Mouse (Mus musculus): ENCODE measurements around the gene Wdr24. TPM values are rescaled to one million over a fixed set of nuclear protein-coding genes. Genes with fewer than 3 reads are reported as not detected.

Wdr24 gene
- polyA plus RNA-seq, 1 experiment: 18.0 TPM

DNA sequence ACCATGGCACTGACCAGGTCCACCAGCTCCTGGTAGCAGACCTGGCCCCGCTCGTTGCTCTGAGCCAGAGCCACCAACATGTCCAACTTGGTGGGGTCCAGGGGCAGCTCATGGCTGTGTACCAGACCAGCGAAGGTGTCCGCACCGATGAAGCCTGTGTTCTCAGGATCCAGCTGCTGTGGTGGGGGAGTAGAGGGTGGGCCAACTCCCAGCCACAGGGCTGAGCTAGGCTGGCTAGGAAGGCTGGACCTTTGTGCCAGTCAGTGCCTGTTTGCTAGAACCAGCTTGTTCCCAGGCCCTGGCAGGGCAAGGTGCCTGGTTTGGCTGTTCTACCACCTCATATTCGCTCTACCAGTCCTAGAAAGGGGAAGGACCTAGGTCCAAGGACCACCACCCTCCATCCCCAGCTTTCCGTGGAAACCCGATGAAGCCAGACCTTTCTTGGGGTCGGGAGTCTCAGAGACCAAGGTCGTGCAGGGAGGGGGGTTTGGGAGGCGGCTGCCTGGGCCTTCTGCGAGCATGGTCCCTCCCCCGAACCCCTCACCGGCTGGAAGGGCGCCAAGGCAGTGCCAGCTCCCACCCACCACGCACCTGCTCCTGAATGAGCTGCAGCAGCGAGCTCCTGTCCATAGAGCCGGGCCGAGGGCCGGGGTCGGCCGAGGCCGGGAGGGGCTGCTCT is 13.1 kb downstream of the Wdr24 start:
- H3K4me3 ChIP-seq: no peak overlapping the region
- H3K4me2 ChIP-seq (ENCODE audit: low read depth): no peak overlapping the region
- peaks cover 13% of the 10 kb centered on the region for H3K36me3 ChIP-seq (ENCODE audit: control insufficient read depth, insufficient read depth)
- TF ChIP-seq CEBPB (IDR thresholded peaks at IDR 0.05; ENCODE audit: insufficient read depth, poor library complexity, severe bottlenecking) (no peak), MYOD1 (IDR thresholded peaks at IDR 0.05; ENCODE audit: control insufficient read depth in 1 of 3, insufficient read length in 2 of 3, low read depth in 2 of 3) (peak in 1 of 3 experiments; percentile 8), POLR2A (IDR thresholded peaks at IDR 0.05; ENCODE audit: insufficient read length, low read depth) (peak; percentile 6)
- H3K79me2 ChIP-seq (ENCODE audit: control insufficient read depth, insufficient read depth): peaks cover 22% of the 10 kb centered on the region
- H3K27me3 ChIP-seq (ENCODE audit: control insufficient read depth, insufficient read depth, insufficient read length): no peaks in the 10 kb centered on the region
- H3ac ChIP-seq (ENCODE audit: control insufficient read depth, insufficient read length): no peak overlapping the region

DNA sequence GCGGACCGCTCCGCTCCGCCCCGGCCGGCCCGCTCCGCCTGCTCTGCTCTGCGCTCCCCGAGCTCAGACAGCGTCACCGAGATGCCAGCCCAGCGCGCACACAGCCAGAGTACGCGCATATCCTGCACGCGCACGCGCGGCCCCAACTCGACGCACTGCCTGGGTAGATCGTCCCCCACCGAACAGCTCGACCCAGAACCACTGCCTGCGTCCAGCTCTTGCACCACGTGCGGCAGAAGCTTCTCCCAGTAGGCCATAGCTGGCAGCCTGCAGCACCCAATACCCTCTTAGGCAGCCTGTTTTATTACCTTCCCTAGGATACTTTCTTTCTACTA is 13.6 kb downstream of the Wdr24 start, which contains the start of gene Rhbdl1:
TSS of gene Rhbdl1 (minus strand) at position 220 of the 335 bp plus-strand sequence.
- H3K4me3 ChIP-seq: no peak within 1 kb of the TSS

DNA sequence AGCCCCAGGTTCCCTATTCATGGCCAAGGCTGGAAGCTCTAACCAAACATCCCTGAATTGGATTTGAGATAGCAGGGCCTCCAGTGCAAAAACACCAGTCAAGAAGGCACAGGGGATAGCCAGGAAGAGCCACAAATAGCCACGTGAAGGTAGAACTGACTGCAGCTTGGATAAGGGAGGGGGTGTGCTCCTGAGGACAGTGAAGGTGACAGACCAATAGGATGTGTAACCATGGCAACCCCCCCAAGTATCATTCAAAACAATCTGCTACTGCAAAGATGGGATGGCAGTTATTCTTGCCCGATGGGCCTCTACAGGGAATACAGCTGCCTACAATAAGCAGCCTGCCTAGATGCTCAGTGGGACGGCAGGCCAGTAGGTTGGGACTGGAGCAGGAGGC is 14.1 kb downstream of the Wdr24 start:
- H3K36me3 ChIP-seq (ENCODE audit: control insufficient read depth, insufficient read depth): peaks cover 13% of the 10 kb centered on the region
- H3K79me2 ChIP-seq (ENCODE audit: control insufficient read depth, insufficient read depth): peaks cover 14% of the 10 kb centered on the region
- H3K27me3 ChIP-seq (ENCODE audit: control insufficient read depth, insufficient read depth, insufficient read length): no peaks in the 10 kb centered on the region
- no peak overlapping the region for H3K4me3 ChIP-seq
- H3ac ChIP-seq (ENCODE audit: control insufficient read depth, insufficient read length): no peak overlapping the region
- TF ChIP-seq MAX (IDR thresholded peaks at IDR 0.05; ENCODE audit: low read depth): no peak
- no peak for TF ChIP-seq TCF12 (IDR thresholded peaks at IDR 0.05; ENCODE audit: insufficient read depth, poor library complexity, severe bottlenecking)
- peak; percentile 34 for TF ChIP-seq POLR2AphosphoS2 (IDR thresholded peaks at IDR 0.05; ENCODE audit: insufficient read length, low read depth)
- no peak overlapping the region for H3K4me2 ChIP-seq (ENCODE audit: low read depth)

More for the DNA sequence above, 13.6 kb downstream of the Wdr24 start, which contains the start of gene Rhbdl1:
- Histone ChIP-seq H3ac (ENCODE audit: control insufficient read depth, insufficient read length) (no peak within 1 kb of the TSS), H3K36me3 (ENCODE audit: control insufficient read depth, insufficient read depth) (peaks cover 13% of the 10 kb centered on the region), H3K79me2 (ENCODE audit: control insufficient read depth, insufficient read depth) (peaks cover 17% of the 10 kb centered on the region), H3K4me2 (ENCODE audit: low read depth) (no peak within 1 kb of the TSS), H3K27me3 (ENCODE audit: control insufficient read depth, insufficient read depth, insufficient read length) (no peaks in the 10 kb centered on the region)
- TF ChIP-seq MYOG (IDR thresholded peaks at IDR 0.05; ENCODE audit: control insufficient read depth in 1 of 3, insufficient read depth in 1 of 3, insufficient read length in 2 of 3, low read depth in 2 of 3): no peak
- peak; percentile 88 for TF ChIP-seq POLR2AphosphoS2 (IDR thresholded peaks at IDR 0.05; ENCODE audit: insufficient read length, low read depth)

DNA sequence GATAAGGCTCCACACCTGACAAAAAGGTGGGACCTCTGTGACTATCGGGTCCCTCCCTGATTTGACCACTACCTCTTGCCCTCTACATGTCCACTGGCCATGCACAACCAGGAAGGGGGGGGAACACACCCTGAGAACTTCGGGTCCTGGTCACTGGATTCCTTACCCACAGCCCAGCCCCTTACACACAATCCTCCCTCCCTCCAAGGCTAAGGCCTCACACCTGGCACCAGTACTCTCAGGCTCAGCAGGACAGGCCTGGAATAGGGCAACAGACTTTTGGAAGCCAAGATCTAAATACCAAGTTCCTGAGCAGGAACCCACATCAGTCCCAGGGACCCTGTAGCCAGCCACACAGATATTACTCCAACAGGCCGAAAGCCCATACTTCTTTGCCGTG is 15.5 kb downstream of the Wdr24 start:
- no peak overlapping the region for H3K4me2 ChIP-seq (ENCODE audit: low read depth)
- H3K36me3 ChIP-seq (ENCODE audit: control insufficient read depth, insufficient read depth): peaks cover 13% of the 10 kb centered on the region
- no peaks in the 10 kb centered on the region for H3K27me3 ChIP-seq (ENCODE audit: control insufficient read depth, insufficient read depth, insufficient read length)
- peaks cover 20% of the 10 kb centered on the region for H3K79me2 ChIP-seq (ENCODE audit: control insufficient read depth, insufficient read depth)
- no peak overlapping the region for H3K4me3 ChIP-seq
- TF ChIP-seq CEBPB (IDR thresholded peaks at IDR 0.05; ENCODE audit: insufficient read depth, poor library complexity, severe bottlenecking) (no peak), POLR2A (IDR thresholded peaks at IDR 0.05; ENCODE audit: insufficient read length, low read depth) (no peak), USF1 (IDR thresholded peaks at IDR 0.05; ENCODE audit: low read depth) (no peak), MYOG (IDR thresholded peaks at IDR 0.05; ENCODE audit: control insufficient read depth in 1 of 3, insufficient read depth in 1 of 3, insufficient read length in 2 of 3, low read depth in 2 of 3) (no peak), E2F4 (IDR thresholded peaks at IDR 0.05; ENCODE audit: insufficient read depth) (no peak), TCF12 (IDR thresholded peaks at IDR 0.05; ENCODE audit: insufficient read depth, poor library complexity, severe bottlenecking) (no peak), MAX (IDR thresholded peaks at IDR 0.05; ENCODE audit: low read depth) (no peak), POLR2AphosphoS2 (IDR thresholded peaks at IDR 0.05; ENCODE audit: insufficient read length, low read depth) (no peak), SRF (IDR thresholded peaks at IDR 0.05; ENCODE audit: control insufficient read depth, insufficient read length, low read depth) (no peak), MYOD1 (IDR thresholded peaks at IDR 0.05; ENCODE audit: control insufficient read depth in 1 of 3, insufficient read length in 2 of 3, low read depth in 2 of 3) (no peak), REST (IDR thresholded peaks at IDR 0.05; ENCODE audit: insufficient read depth, insufficient read length) (no peak)
- H3ac ChIP-seq (ENCODE audit: control insufficient read depth, insufficient read length): no peak overlapping the region

DNA sequence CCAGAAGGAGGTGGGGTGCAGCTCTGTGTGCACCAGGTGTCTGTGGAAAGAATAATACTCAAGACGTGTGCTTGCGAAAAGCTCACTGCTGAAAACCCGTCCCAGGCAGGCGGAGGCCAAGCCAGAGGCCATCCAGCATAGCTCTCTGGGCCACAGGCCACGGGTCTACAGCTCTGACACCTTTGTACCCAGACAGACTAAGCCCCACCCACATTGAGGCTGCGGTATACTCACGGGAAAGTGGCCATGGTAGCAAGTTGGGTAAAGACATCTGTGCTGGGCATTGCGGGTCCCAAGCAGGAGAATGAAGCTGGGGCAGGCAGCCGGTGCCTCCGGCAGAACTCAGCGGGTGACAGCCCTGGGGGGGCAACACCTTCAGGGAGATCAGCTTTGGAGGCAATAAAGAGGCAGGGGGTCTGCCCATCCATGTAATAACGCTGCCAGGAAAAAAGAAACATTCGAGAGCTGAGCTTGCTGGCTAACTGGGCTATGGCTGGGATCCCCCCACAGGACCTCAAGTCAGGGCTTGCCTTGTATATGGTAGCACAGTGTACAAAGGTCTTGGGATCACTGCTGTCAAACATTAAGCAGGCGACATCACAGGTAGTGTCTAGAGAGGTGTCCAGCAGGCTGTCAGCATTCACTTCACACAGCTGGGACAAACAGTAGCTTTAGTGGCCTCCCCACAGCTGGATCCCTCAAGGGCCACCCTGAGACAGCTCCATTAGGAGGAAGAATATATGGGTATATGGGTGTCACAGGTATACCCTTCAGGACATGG is 16.2 kb downstream of the Wdr24 start:
- H3K4me3 ChIP-seq: no peak overlapping the region
- TF ChIP-seq TCF3 (IDR thresholded peaks at IDR 0.05; ENCODE audit: insufficient read length, low read depth) (no peak), POLR2AphosphoS2 (IDR thresholded peaks at IDR 0.05; ENCODE audit: insufficient read length, low read depth) (no peak), MYOD1 (IDR thresholded peaks at IDR 0.05; ENCODE audit: control insufficient read depth in 1 of 3, insufficient read length in 2 of 3, low read depth in 2 of 3) (no peak), REST (IDR thresholded peaks at IDR 0.05; ENCODE audit: insufficient read depth, insufficient read length) (no peak), SRF (IDR thresholded peaks at IDR 0.05; ENCODE audit: control insufficient read depth, insufficient read length, low read depth) (no peak), TCF12 (IDR thresholded peaks at IDR 0.05; ENCODE audit: insufficient read depth, poor library complexity, severe bottlenecking) (no peak), USF1 (IDR thresholded peaks at IDR 0.05; ENCODE audit: low read depth) (no peak), MAX (IDR thresholded peaks at IDR 0.05; ENCODE audit: low read depth) (no peak), MYOG (IDR thresholded peaks at IDR 0.05; ENCODE audit: control insufficient read depth in 1 of 3, insufficient read depth in 1 of 3, insufficient read length in 2 of 3, low read depth in 2 of 3) (no peak), CEBPB (IDR thresholded peaks at IDR 0.05; ENCODE audit: insufficient read depth, poor library complexity, severe bottlenecking) (no peak), POLR2A (IDR thresholded peaks at IDR 0.05; ENCODE audit: insufficient read length, low read depth) (no peak), E2F4 (IDR thresholded peaks at IDR 0.05; ENCODE audit: insufficient read depth) (no peak)
- H3K27me3 ChIP-seq (ENCODE audit: control insufficient read depth, insufficient read depth, insufficient read length): no peaks in the 10 kb centered on the region
- no peak overlapping the region for H3K4me2 ChIP-seq (ENCODE audit: low read depth)
- peaks cover 13% of the 10 kb centered on the region for H3K36me3 ChIP-seq (ENCODE audit: control insufficient read depth, insufficient read depth)
- H3ac ChIP-seq (ENCODE audit: control insufficient read depth, insufficient read length): no peak overlapping the region
- H3K79me2 ChIP-seq (ENCODE audit: control insufficient read depth, insufficient read depth): peaks cover 14% of the 10 kb centered on the region
